Mouse (Mus musculus) hindbrain, embryonic 11.5 days (tissue): ENCODE results near the gene Ttll13. TPM values are rescaled to one million over a fixed set of nuclear protein-coding genes. Genes with fewer than 3 reads are reported as not detected.

Experiments used
- ATAC-seq: fragments of 200-750 bp; cut with Nextera tagmentation; 2 replicates; pipeline ENCODE4 v1.8.0; 2017; ENCODE audit warnings: mild to moderate bottlenecking, moderate TSS enrichment, moderate library complexity; ENCODE audit not compliant: low FRiP score
- DNase-seq: peaks from one replicate; pipeline ENCODE4 v3.0.0-alpha.2; 2015; ENCODE audit warnings: low spot score
- H3K27ac ChIP-seq: fragments of 300-500 bp; sonication (generic); 2 replicates; pipeline ENCODE4 v1.5.1; 2014; ENCODE audit warnings: mild to moderate bottlenecking, low read depth, low read length
- H3K27me3 ChIP-seq: fragments of 300-500 bp; sonication (generic); 2 replicates; pipeline ENCODE4 v1.6.1; 2014; ENCODE audit warnings: mild to moderate bottlenecking, low read length, moderate library complexity, mixed read lengths; ENCODE audit not compliant: control insufficient read depth, insufficient read depth
- H3K36me3 ChIP-seq: fragments of 300-500 bp; sonication (generic); 2 replicates; pipeline ENCODE4 v1.6.1; 2014; ENCODE audit warnings: mild to moderate bottlenecking, low read length, moderate library complexity, mixed read lengths; ENCODE audit not compliant: control insufficient read depth, insufficient read depth
- H3K4me1 ChIP-seq: fragments of 300-500 bp; sonication (generic); replicated peaks from 2 replicates; pipeline ENCODE4 v1.6.1; 2014; ENCODE audit warnings: low read length, mixed read lengths; ENCODE audit not compliant: control insufficient read depth, insufficient read depth
- H3K4me2 ChIP-seq: fragments of 300-500 bp; sonication (generic); replicated peaks from 2 replicates; pipeline ENCODE4 v1.6.1; 2014; ENCODE audit warnings: mild to moderate bottlenecking, low read depth, low read length
- H3K4me3 ChIP-seq: fragments of 300-500 bp; sonication (generic); 2 replicates; pipeline ENCODE4 v1.5.1; 2014; ENCODE audit warnings: low read depth, low read length
- H3K9ac ChIP-seq: fragments of 300-500 bp; sonication (generic); 2 replicates; pipeline ENCODE4 v1.6.1; 2014; ENCODE audit warnings: low read depth, low read length
- H3K9me3 ChIP-seq: fragments of 300-500 bp; sonication (generic); 2 replicates; pipeline ENCODE4 v1.6.1; 2016; ENCODE audit warnings: low read length; ENCODE audit not compliant: control insufficient read depth
- WGBS: fragments of 180-500 bp; shearing (Covaris S2); extraction: QIAGEN DNeasy Blood & Tissue Kit; methylation state at CpG from one replicate; pipeline ENCODE4 v1.1.7; 2014; 5-methylcytosine and 5-hydroxymethylcytosine counted together
- polyA plus RNA-seq: library from polyadenylated mRNA; unstranded; fragments of >200 nt; fragmentation: Nextera tagmentation; extraction: Ambion mirVana; gene quantifications from 2 replicates; pipeline ENCODE4 v1.2.1, GENCODE M21; 2014

The Ttll13 gene
- polyA plus RNA-seq, 1 experiment from 2014 or later, result 1.1 TPM

GRCm38 (mm10) chr7:80283226-80283918 is 37.2 kb downstream of the Ttll13 start:
- Histone ChIP-seq H3K36me3 (0 out of 2 replicates have a peak, but pooled peaks cover 2% of the 10 kb centered on the region), H3K4me2 (no peak overlapping the region)
- WGBS, result 79% methylated on average over 3 of the region's 3 CpGs

GRCm38 (mm10) chr7:80284391-80284790 is 38.2 kb downstream of the Ttll13 start:
- 90% methylated on average over 5 of the region's 5 CpGs for WGBS
- no peaks in the 10 kb centered on the region for H3K9me3 ChIP-seq
- DNase-seq (no peak), ATAC-seq (no peak)
- no peak overlapping the region for H3K9ac ChIP-seq
- no peaks in the 10 kb centered on the region for H3K4me1 ChIP-seq
- no peak overlapping the region for H3K4me3 ChIP-seq
- H3K36me3 ChIP-seq, result 0 out of 2 replicates have a peak, but pooled peaks cover 2% of the 10 kb centered on the region
- no peak overlapping the region for H3K4me2 ChIP-seq
- H3K27ac ChIP-seq, result no peak overlapping the region
- H3K27me3 ChIP-seq, result no peaks in the 10 kb centered on the region

More at GRCm38 (mm10) chr7:80283226-80283918, 37.2 kb downstream of the Ttll13 start:
- ATAC-seq (no peak), DNase-seq (no peak)
- H3K4me1 ChIP-seq, result no peaks in the 10 kb centered on the region
- no peaks in the 10 kb centered on the region for H3K9me3 ChIP-seq
- H3K27me3 ChIP-seq, result no peaks in the 10 kb centered on the region
- H3K4me3 ChIP-seq, result no peak overlapping the region
- no peak overlapping the region for H3K9ac ChIP-seq
- H3K27ac ChIP-seq, result no peak overlapping the region

- Histone ChIP-seq H3K27ac (no peak overlapping the region), H3K27me3 (no peaks in the 10 kb centered on the region), H3K36me3 (0 out of 2 replicates have a peak, but pooled peaks cover 2% of the 10 kb centered on the region), H3K9ac (no peak overlapping the region), H3K4me1 (no peaks in the 10 kb centered on the region), H3K9me3 (no peaks in the 10 kb centered on the region), H3K4me2 (no peak overlapping the region), H3K4me3 (no peak overlapping the region)
- WGBS, result 94% methylated on average over 6 of the region's 6 CpGs
- DNase-seq, result no peak
- ATAC-seq, result no peak
Measured at GRCm38 (mm10) chr7:80285725-80286124, 39.5 kb downstream of the Ttll13 start.

DNA sequence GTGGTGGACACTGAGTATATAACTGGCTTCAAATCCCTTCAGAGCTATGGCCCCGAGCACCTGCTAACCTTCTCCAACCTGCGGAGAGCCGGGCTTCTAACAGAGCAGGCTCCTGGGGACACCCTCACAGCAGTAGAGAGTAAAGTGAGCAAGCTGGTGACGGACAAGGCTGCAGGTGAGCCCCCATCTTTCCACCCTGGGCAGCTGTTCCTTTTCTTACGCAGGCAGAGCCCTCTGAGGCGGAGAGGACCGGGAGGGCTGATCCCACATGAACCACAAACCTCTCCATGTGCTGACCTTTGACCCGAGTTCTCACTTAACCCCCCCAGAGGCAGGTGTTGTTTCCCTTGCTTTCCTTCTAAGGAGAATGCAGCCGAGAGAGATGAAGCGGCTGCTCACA is 41.6 kb downstream of the Ttll13 start:
- 71% methylated on average over 10 of the region's 10 CpGs for WGBS
- Histone ChIP-seq H3K4me3 (no peak overlapping the region), H3K4me1 (no peaks in the 10 kb centered on the region), H3K27ac (no peak overlapping the region), H3K36me3 (0 out of 2 replicates have a peak, but pooled peaks cover 2% of the 10 kb centered on the region), H3K27me3 (no peaks in the 10 kb centered on the region), H3K9ac (no peak overlapping the region), H3K9me3 (no peaks in the 10 kb centered on the region), H3K4me2 (no peak overlapping the region)
- no peak for ATAC-seq
- DNase-seq, result no peak

- Histone ChIP-seq H3K9me3 (no peaks in the 10 kb centered on the region), H3K4me3 (peak within 1 kb of the TSS; percentile 86), H3K4me1 (no peaks in the 10 kb centered on the region), H3K4me2 (peak within 1 kb of the TSS; percentile 74), H3K27me3 (no peaks in the 10 kb centered on the region), H3K36me3 (no peaks in the 10 kb centered on the region), H3K9ac (peak within 1 kb of the TSS; percentile 84), H3K27ac (peak within 1 kb of the TSS; percentile 65)
- ATAC-seq (peak; percentile 98), DNase-seq (peak; percentile 99)
- WGBS, result 1% methylated on average over 52 of the region's 52 CpGs
Measured at GRCm38 (mm10) chr7:80294062-80294763, 48.0 kb downstream of the Ttll13 start, which contains the start of gene Prc1. TSS of gene Prc1 (plus strand) at chr7:80294450.

DNA sequence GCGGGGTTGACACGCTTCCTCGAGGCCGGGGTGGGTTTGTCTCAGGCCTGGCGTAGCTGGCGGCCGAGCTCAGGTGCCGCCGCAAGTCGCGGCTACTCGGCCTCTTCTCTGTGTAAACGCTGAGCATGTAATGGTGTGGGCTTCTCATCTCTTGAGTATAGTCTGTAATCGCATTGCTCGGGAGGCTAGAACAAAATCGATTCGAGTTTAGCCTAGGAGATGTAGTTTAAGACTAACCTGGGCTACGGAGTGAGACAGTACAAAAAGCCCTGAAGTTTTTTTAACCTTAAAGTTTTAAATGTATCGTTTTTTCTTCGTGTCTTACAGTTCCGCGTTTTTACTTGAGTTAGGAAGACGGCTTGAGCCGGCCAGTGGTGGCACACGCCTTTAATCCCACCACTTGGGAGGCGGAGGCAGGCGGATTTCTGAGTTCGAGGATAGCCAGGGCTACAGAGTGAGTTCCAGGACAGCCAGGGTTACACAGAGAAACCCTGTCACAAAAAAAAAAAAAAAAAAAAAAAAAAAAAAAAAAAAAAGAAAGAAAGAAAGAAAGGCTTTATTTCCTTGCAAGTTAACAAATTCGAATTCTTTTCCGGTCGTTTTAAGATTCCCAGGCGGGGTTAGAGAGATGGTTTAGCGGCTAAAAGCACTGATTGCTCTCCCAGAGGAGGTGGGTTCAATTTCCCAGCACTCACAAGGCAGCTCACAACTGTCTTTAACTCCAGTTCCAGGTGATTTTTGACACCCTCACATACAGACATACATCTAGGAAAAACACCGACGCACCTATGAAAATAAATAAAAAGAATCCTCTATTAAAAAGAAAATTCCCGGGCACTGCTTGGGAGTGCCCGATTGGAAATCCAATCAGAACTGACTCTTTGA is 48.8 kb downstream of the Ttll13 start:
- Histone ChIP-seq H3K9me3 (no peaks in the 10 kb centered on the region), H3K36me3 (peaks cover 3% of the 10 kb centered on the region; the same call in 1 of the 2 replicates), H3K4me2 (peak overlapping the region; percentile 74), H3K27ac (peak overlapping the region; percentile 65), H3K9ac (peak overlapping the region; percentile 84), H3K4me1 (no peaks in the 10 kb centered on the region), H3K4me3 (peak overlapping the region; percentile 86), H3K27me3 (no peaks in the 10 kb centered on the region)
- ATAC-seq (no peak; the same call in 1 of the 2 replicates), DNase-seq (no peak)
- WGBS, result 10% methylated on average over 37 of the region's 37 CpGs

- H3K4me1 ChIP-seq, result no peaks in the 10 kb centered on the region
- no peak overlapping the region for H3K27ac ChIP-seq
- H3K36me3 ChIP-seq, result peaks cover 9% of the 10 kb centered on the region
- no peak overlapping the region for H3K4me2 ChIP-seq
- ATAC-seq, result no peak
- H3K9me3 ChIP-seq, result no peaks in the 10 kb centered on the region
- DNase-seq, result no peak
- H3K4me3 ChIP-seq, result no peak overlapping the region
- WGBS, result 93% methylated on average over 6 of the region's 6 CpGs
- no peaks in the 10 kb centered on the region for H3K27me3 ChIP-seq
- H3K9ac ChIP-seq, result no peak overlapping the region
Measured at GRCm38 (mm10) chr7:80296462-80296861, 50.3 kb downstream of the Ttll13 start.

DNA sequence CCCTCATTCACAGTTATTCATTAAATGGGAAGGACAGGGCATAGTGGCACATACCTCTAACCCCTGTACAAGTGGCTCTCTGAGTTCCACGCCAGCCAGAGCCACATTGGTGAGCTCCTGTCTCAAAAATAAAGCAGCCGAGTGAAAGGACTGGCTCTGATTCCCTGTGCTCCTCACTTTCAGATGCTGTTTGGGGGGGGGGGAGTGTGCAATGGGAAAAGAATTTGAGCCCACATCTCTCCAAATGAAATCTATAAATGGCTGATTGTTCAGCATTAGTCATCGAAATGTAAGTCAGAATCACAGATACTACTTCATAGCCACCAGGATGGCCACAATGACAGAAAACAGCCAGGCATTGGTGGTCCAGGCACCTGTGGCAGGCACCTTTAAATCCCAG is 50.9 kb downstream of the Ttll13 start:
- Histone ChIP-seq H3K27me3 (no peaks in the 10 kb centered on the region), H3K4me3 (no peak overlapping the region), H3K4me1 (no peaks in the 10 kb centered on the region), H3K36me3 (peaks cover 14% of the 10 kb centered on the region), H3K4me2 (no peak overlapping the region), H3K9me3 (no peaks in the 10 kb centered on the region), H3K27ac (no peak overlapping the region), H3K9ac (no peak overlapping the region)
- ATAC-seq (no peak), DNase-seq (no peak)
- 79% methylated on average over 3 of the region's 3 CpGs for WGBS
